Mouse (Mus musculus): ENCODE measurements around the gene Arhgap45.

DNA sequence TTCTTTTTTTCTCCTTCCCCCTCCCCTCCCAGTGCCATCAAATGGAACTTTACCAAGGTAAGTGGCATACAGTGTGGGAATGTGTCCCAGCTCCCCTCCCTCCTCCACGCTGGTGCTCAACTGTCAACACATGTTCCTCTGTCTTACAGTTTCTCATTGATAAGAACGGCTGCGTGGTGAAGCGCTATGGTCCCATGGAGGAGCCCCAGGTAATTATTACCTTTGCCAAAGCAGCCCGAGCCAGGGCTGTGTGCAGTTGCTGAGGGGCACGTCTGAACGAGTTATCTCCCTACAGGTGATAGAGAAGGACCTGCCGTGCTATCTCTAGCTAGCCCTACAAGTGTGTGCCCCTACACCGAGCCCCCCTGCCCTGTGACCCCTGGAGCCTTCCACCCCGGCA lies 39.4 kb downstream of the Arhgap45 start:
- TF ChIP-seq CTCF (IDR thresholded peaks at IDR 0.05; ENCODE audit: extremely low read depth, insufficient read length, insufficient replicate concordance, low read depth, low read length) = no peak
- no peak for TF ChIP-seq POLR2A (IDR thresholded peaks at IDR 0.05; ENCODE audit: low read depth, low read length)

Data from small intestine, adult 2 months (tissue).